Mouse (Mus musculus): ENCODE measurements around the gene Clasp2.
"Not testable (repeated sequence)": the region's sequence is repeated elsewhere in the genome, so short reads cannot be mapped to it uniquely, and the experiment has no call there.

The Clasp2 gene

GRCm38 (mm10) chr9:113741108-113741636 is at the start of gene Clasp2:
Gene Clasp2, plus strand, starts transcription at chr9:113741473.
- DNase-seq (ENCODE audit: low spot score in 2 of 2), result peak; percentile 86 to 88

- DNase-seq (ENCODE audit: low spot score in 2 of 2), result no peak
These were observed 39.7 kb upstream of the Clasp2 start for GRCm38 (mm10) chr9:113701441-113702160.

- no peak for DNase-seq (ENCODE audit: low spot score in 2 of 2)
These were observed 35.2 kb upstream of the Clasp2 start for GRCm38 (mm10) chr9:113706108-113706507.

- no peak for DNase-seq (ENCODE audit: low spot score in 2 of 2)
These were observed 34.4 kb upstream of the Clasp2 start for GRCm38 (mm10) chr9:113706841-113707240.

GRCm38 (mm10) chr9:113707481-113708360 is 33.6 kb upstream of the Clasp2 start, which contains the start of gene Pdcd6ip:
Gene Pdcd6ip, minus strand, starts transcription at chr9:113708259.
- peak; percentile 88 to 90 for DNase-seq (ENCODE audit: low spot score in 2 of 2)

GRCm38 (mm10) chr9:113708361-113709280 is 32.7 kb upstream of the Clasp2 start:
- DNase-seq (ENCODE audit: low spot score in 2 of 2), result no peak

- DNase-seq (ENCODE audit: low spot score in 2 of 2), result no peak
These were observed 30.4 kb upstream of the Clasp2 start for GRCm38 (mm10) chr9:113710871-113711270.

GRCm38 (mm10) chr9:113719063-113719462 is 22.2 kb upstream of the Clasp2 start:
- DNase-seq (ENCODE audit: low spot score in 2 of 2), result peak in 1 of 2 experiments; percentile 25

GRCm38 (mm10) chr9:113724646-113725045 is 16.6 kb upstream of the Clasp2 start:
- no peak for DNase-seq (ENCODE audit: low spot score in 2 of 2)

GRCm38 (mm10) chr9:113725609-113726008 is 15.7 kb upstream of the Clasp2 start:
- DNase-seq (ENCODE audit: low spot score in 2 of 2), result not testable (repeated sequence)

GRCm38 (mm10) chr9:113726131-113726530 is 15.1 kb upstream of the Clasp2 start:
- no peak for DNase-seq (ENCODE audit: low spot score in 2 of 2)

GRCm38 (mm10) chr9:113726991-113727680 is 14.1 kb upstream of the Clasp2 start:
- DNase-seq (ENCODE audit: low spot score in 2 of 2), result no peak

GRCm38 (mm10) chr9:113731540-113731939 is 9.7 kb upstream of the Clasp2 start:
- DNase-seq (ENCODE audit: low spot score in 2 of 2), result no peak

- DNase-seq (ENCODE audit: low spot score in 2 of 2), result no peak
These were observed 5.4 kb upstream of the Clasp2 start for GRCm38 (mm10) chr9:113735920-113736319.

- DNase-seq (ENCODE audit: low spot score in 2 of 2), result peak in 1 of 2 experiments; percentile 39
These were observed 3.3 kb upstream of the Clasp2 start for GRCm38 (mm10) chr9:113738021-113738420.

- peak; percentile 74 to 87 for DNase-seq (ENCODE audit: low spot score in 2 of 2)
These were observed 2.3 kb upstream of the Clasp2 start for GRCm38 (mm10) chr9:113738941-113739340.

GRCm38 (mm10) chr9:113741637-113742137 is 414 bp downstream of the Clasp2 start:
- peak; percentile 40 to 44 for DNase-seq (ENCODE audit: low spot score in 2 of 2)

- peak in 1 of 2 experiments; percentile 37 for DNase-seq (ENCODE audit: low spot score in 2 of 2)
These were observed 1.1 kb downstream of the Clasp2 start for GRCm38 (mm10) chr9:113742361-113742794.

GRCm38 (mm10) chr9:113743291-113743690 is 2.0 kb downstream of the Clasp2 start:
- no peak for DNase-seq (ENCODE audit: low spot score in 2 of 2)

GRCm38 (mm10) chr9:113749356-113749755 is 8.1 kb downstream of the Clasp2 start:
- DNase-seq (ENCODE audit: low spot score in 2 of 2), result peak; percentile 59
